Mouse (Mus musculus): ENCODE data around the gene Gm42674.

Gene Gm42674

DNA sequence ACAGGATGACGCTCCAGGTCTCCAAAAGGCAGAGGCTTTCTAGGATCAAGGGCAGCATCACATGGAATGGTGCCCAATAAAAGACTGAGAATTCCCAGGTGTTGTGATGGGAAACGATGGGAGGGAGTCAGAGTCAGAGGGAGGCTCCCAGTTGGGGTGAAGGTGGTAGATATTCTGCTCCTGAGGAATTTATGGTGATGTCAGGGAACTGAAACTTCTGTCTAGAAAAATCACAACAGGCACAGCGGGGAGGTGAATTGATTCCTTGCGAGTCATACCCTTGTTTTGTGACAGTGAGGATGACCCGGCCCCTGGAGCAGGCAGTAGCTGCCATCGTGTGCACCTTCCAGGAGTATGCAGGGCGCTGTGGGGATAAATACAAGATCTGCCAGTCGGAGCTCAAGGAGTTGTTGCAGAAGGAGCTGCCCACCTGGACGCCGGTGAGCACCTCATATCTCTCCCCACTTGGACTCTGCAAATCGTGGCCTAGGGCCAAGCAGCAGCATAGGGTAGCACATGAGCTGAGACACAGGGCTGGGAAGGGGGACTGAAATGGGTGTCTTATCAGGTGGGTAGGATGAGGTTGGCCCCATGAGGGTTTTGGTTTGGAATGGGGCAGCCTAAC is at the start of gene Gm42674:
Gm42674 (plus strand) TSS at position 419 of the 625 bp plus-strand sequence.
- DNase-seq (ENCODE audit: low read depth, low spot score), result no peak

DNA sequence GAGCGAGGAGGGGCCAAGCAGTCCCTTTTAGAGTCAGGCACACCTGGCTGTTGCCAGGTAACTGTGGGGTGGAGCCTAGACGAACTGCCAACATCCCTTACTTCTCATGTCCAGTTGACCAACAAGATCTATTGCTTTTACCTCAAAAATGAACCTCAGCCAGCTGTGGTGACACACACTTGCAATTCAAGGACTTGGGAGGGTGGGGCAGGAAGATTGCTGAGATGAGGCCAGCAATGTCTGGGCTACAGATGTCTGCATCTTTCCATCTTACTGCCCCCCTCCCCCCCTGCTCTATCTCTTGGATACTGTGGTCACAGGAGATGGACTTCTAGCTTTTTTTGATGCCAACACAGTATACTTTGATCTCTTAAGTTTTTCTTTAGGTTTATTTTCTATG is 49.5 kb upstream of the Gm42674 start:
- no peak for DNase-seq (ENCODE audit: low read depth, low spot score)

DNA sequence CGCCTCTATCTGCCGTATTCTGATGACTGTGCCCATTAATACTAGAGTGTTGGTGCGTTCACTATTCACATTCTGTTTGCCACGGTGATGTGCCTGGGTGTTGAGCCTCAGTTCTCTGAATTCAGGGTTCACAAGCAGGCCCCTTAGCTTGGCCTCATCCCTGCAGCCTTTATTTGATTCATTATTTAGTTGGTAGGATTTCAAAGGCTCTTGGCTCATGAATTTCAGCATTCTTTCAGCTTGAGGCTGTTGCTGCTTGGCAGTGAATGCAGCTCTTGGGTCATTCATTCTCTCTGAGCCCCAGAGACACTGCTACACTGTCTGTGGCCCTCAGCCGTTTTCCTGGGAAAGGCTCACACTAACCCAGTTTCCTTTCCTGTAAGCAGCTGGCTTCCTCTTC is 45.8 kb upstream of the Gm42674 start:
- DNase-seq (ENCODE audit: low read depth, low spot score), result no peak

DNA sequence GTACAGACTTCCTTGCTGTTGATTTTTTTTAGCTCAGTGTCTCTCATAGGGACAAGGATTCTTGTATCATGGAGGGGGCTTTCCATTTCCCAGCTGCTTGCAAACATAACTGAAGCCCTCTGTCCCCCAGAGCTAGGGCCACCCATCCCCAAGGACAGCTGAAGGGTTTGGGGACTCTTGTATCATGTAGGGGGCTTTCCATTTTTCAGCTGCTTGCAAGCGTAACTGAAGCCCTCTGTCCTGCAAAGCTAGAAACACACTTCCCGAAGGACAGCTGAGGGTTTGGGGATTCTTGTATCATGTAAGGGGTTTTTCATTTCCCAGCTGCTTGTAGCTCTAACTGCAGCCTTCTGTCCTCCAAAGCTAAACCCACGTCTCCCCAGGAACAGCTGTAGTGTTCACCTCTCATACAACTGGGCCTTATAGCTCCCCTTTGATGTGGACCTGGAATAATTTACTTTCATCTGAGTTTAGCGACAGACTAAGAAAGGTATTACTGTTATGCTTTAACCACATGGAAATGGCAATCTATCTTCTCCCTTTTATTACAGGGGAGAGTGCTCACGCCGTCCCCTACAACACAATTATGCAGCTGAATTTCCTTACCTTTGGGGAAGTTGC is 41.6 kb upstream of the Gm42674 start, which contains the start of gene S100a3:
S100a3 (plus strand) TSS at position 571 of the 621 bp plus-strand sequence.
- DNase-seq (ENCODE audit: low read depth, low spot score), result no peak

DNA sequence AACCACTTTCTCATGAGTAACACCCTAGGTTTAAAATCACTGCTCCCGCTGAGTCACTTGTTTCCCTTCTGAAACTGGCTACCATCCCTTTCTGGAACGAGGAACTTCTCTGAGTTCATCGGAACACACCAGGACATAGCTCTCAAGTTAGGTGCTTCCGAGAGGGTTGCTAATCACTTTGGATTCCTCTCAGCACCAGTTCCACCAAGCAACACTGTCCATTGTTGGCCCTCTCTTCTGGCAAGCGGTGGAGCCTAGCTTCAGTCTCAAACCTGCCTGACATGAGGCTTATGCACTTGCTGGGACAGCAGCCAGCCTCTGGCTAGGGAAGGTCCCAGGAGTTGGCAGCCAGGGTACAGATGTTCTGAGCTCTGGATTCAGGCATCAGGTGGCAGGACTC is 27.0 kb upstream of the Gm42674 start:
- no peak for DNase-seq (ENCODE audit: low read depth, low spot score)

DNA sequence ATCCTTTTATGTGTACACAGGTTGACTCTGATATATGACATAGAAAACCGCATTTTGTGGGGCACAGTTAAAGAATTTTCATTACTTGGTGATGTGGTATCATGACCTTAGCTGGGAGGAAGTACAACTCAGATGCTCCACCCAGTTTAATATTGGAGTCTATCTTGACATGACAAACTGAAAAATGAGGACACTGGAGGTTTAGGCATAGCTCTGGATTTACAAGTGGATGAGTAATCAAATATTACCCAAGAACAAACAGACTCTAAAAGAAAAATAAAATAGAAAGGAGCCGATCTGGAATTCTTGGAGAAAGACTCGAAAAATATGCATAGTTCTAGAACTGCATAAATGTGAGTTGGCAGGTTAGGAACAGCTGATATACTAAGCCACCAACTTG is 26.4 kb upstream of the Gm42674 start:
- DNase-seq (ENCODE audit: low read depth, low spot score), result no peak

DNA sequence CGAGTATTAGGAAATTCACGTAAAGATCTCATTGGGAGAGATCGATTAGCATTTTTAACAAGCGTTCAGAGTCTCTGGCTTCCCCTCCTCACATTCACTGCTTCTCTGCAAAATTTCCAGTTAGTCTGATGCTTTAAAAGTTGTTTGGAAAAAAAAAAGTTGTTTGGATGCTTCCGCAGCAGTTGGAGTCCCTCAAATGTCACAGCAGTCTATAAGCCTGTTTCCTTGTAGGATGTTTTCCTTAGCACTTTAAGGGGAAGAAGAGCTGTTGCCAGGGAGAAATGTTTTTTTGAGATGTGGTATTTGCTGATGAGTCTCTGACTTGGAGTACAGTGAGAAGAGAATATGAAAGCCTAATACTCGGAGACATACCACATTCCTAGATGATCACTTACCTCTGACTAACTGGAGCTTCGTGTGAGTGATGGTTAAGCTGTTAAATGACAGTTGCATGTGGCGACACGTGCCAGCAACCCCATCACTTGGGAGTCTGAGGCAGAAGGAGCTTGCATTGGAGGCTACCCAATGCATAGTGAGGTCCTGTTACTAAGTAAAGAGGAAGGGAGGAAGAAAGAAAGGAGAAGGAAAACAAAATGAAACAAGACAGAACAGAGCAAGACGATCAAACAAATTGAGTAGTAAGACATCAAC is 25.2 kb upstream of the Gm42674 start:
- DNase-seq (ENCODE audit: low read depth, low spot score), result no peak

DNA sequence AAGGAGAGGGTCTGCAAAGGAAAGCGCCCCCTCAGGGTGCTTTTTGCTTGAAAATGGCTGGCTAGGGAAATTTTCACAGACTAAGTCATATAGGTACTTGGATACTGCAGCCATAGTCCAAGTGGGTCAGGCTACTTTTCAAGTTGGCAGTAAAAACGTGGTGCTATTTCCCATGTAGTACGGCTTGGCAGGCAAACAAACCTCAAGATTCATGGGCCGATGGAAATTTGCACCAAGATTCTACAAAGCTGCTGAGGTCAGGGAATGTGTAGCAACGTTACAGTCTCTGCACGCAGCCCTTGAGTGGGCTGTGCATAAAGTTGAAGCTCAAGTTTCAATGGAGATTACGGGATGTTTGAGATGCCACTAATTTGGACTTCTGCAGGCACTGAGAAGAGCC is 22.3 kb upstream of the Gm42674 start:
- no peak for DNase-seq (ENCODE audit: low read depth, low spot score)

DNA sequence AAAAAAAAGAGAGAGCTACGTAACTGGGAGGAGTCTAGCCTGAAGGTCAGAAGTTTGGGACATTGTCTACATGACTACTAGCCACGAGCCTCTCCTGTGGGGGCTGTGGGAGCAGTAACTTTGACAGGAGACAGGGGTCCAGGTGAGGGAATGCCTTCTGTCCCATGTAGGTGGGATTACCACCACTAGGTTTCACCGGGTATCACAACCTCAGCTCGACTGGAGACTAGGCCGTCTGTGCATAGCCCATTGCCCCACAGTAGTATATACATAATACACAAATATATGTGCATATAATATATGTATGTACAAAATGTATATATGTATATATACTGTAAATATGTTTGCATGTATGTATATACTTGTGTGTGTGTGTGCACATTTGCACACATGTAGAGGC is 20.6 kb upstream of the Gm42674 start:
- no peak for DNase-seq (ENCODE audit: low read depth, low spot score)

DNA sequence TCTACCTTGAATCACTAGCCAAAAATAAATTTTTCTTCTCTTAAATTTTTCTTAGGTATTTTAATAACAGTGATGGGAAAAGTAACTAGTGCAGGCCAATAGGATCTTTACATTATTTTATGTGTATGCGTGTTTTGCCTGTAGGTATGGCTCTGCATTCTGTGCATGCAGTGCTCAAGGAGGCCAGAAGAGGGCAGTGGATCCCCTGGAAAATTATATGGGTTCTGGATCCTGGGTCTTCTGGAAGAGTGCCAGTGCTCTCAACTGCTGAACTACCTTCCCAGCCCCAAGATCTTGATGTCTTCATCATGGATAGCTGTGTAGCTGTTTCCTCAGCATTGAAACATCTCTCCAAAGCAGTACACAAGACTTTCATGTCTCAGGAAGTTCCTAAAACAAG is 19.5 kb upstream of the Gm42674 start:
- peak; percentile 28 for DNase-seq (ENCODE audit: low read depth, low spot score)

DNA sequence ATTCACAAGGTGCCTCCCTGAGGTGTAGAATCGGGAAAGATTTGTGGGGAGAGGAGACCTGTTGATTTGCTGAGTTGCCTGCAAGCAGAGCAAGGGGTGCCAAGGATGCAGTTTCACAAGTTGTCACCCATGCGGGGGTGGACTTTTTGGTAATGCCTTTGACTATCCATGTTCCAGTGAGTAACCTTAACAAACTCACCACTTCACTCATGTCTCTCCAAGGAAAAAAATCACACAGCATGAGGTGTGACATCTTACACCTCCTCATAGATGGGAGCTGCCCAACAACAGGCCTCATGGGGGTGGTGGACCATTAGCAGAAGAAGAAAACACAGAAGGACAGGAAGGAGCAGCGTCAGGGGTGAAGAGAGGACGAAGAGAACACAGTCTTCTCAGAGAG is 19.1 kb upstream of the Gm42674 start:
- no peak for DNase-seq (ENCODE audit: low read depth, low spot score)

DNA sequence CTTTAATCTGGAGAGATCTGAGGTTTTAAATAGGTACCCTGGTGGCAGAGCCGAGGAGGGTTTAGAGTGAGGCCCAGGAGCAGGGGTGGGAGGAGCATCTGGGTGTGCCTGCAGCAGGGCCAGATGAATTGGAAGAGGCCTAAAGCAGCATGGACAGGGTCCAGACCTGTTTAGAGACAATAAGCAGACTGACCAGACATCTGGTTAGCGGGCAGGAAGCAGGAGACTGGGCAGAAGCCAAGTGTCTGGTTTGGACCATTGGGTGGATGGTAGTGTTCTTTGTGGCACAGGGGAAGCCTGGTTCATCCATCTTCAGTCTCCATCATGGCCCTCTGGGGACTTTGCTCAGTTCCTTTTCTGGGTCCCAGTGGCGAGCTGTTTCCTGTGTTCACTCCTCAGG is 17.8 kb upstream of the Gm42674 start:
- no peak for DNase-seq (ENCODE audit: low read depth, low spot score)

DNA sequence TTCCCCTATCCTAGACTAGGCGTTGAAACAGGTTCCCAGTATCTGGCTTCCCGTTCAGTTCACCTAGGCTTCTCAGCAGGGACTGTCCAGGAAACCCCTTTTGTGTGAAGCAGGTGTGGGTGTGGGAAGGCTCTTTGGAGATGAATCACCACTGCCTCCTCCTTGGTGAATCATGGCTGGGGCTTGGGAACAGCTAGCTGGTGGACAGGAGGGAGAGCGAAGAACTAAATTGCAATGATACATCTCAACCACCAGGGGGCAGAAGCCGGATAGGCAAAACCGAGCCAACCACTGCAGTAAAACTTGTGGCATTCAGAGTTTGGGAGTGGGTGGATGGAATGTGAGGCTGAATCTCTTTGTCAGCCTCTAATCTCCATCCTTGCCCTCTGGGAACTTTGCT is 16.1 kb upstream of the Gm42674 start:
- DNase-seq (ENCODE audit: low read depth, low spot score), result peak; percentile 84

DNA sequence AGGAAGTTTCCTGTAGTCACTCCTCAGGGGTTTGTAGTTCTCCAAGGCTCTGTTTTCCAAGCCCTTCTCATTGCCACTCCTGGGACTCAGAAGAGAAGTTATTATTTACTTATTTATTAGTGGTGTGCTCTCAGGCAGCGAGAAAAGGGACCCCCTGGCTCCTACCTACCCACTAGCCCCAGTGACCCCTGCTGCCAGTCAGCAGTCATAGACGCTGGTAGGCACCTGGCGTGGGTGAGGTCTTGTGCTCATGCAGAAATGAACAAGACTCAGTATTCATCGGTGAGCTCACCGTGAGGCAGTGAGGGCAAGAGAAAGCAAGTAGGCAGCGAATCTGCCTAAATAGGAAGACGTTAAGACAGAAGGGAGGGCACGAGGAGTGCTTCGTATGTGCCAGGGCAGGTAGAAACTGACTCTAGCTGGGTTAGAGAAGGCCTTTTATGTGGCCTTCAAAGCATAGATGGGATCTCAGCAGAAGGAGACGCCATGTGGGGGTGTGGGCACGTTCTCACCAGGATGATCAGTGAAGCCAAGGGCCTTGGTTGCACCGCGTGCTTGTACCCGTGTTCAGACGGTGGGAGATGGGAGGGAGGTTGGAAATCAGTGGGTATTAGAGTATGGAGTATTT is 15.6 kb upstream of the Gm42674 start:
- DNase-seq (ENCODE audit: low read depth, low spot score), result no peak

DNA sequence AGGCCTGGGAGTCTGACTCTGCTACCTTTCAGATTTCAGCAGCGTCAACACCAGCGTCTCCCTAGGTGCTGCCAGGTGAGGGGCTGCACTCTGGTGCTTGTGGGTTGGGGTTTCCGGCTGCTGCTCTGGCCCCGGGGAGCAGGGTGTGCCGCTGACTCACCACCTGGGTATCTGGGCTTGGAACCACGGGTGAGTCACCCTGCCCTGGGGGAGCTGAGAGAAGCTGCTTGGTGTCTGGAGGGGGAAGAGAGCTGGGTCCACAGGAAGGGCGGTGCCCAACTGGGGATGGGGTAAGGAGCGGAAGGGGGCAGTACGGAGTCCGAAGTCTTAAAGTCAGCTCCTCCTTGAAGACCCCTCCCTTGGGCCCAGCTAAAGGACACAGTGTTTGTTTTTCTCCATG is 14.8 kb upstream of the Gm42674 start:
- peak; percentile 69 for DNase-seq (ENCODE audit: low read depth, low spot score)

DNA sequence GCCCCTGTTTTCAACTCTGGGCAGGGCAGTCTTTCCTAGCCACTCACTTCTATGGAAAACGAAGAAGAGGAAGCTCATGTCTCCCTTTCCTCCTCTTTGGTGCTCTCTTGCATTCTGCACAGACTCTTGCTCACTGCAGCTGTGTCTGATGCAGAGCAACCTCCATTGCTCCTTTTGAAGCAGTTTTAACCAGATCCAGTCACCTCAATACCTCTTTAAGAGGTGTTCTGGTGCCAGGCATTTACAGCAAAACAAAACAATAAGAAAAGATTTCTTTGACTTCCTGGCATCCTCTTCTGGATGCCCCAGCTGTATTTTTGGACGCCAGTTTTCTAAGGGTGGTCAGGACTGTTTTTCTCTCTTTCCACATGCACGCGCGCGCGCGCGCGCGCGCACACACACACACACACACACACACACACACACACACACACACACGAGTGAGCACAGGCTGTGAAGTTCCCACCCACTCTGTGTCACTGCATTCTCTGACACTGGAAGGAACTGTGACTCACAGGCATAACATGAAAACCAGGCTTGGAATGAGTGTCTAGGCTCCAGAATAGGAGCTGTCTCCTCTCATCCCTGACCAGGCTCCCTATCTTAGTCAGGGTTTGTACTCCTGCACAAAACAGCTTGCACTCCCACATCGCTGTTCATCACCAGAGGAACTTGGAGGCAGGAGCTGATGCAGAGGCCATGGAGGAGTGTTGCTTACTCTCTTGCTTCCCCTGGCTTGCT is 14.2 kb upstream of the Gm42674 start:
- no peak for DNase-seq (ENCODE audit: low read depth, low spot score)

DNA sequence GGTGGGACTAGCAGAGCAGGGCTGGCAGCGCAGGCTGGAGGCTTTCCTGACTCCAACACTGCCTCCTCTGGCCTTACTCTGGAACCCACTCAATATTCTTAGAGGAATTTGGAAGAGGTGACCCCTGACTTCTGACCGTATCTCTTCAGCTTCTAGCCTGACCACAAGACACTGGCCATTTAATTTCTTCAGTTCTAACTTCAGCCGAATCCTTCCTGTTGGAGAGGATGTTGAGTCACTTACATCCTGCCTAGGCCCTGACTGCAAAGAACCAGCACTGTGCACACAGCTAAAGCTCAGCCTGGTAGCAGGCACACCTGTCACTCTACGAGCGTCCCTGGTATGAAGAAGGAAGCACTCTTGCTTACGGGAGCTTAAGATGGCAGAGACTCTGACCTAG is 12.3 kb upstream of the Gm42674 start:
- DNase-seq (ENCODE audit: low read depth, low spot score), result no peak

DNA sequence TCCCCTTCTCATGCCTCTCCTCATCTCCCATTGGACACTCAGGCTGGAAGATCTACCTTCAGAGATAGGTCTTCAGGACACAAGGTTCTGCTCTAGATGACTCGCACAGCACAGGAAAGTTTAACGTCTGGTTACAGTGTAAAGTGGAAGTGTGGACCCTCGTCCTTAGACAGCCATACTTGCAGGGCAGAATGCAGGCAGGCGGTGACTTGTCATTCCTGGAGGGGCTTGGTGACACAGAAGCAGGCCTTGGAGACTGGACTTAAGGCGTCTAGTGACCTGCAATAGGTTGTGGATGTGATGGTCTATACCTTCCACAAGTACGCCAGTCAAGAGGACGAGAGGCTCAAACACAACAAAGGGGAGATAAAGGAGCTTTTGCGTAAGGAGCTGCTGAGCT is 11.8 kb upstream of the Gm42674 start, which contains the start of gene S100a2:
S100a2 (plus strand) TSS at position 301 of the 400 bp plus-strand sequence.
- DNase-seq (ENCODE audit: low read depth, low spot score), result no peak

DNA sequence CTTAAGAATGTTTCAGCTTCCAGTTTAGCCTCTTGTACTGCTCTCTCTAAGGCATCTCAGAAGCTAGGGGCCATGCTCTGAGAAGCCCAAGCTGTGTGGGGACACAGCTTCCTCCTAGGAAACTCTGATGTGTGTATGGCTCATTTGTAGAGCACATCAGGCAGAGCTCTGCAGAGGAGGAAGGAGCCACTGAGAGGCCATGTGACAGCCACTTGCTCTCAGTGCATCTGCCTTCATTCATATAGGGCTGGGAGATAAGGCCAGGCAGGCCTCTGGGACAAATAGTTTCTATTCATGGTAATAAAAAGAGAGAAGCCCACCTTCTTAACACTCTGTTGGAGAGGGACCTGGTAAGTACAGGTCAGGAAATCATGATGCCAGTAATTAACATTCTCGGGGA is 7.2 kb upstream of the Gm42674 start:
- no peak for DNase-seq (ENCODE audit: low read depth, low spot score)

DNA sequence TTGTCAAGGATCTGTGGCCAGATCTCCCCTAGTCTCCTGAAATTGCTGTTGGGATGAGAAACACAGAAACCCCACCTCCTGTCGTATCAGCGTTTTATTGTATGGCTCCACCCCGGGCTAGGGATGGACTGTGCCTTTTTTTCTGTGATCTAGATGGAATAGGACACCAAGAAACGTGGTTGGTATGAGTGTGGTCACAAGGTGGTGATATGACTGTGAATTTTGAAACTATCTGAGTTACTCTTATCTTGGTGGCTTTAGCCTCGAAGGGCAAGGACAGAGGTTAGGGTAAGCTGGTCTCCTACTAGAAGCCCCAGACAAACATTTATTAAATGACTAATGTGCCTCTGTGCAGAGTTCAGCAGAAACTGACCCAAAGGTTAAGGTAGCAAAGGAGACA is 6.1 kb upstream of the Gm42674 start:
- DNase-seq (ENCODE audit: low read depth, low spot score), result no peak

DNA sequence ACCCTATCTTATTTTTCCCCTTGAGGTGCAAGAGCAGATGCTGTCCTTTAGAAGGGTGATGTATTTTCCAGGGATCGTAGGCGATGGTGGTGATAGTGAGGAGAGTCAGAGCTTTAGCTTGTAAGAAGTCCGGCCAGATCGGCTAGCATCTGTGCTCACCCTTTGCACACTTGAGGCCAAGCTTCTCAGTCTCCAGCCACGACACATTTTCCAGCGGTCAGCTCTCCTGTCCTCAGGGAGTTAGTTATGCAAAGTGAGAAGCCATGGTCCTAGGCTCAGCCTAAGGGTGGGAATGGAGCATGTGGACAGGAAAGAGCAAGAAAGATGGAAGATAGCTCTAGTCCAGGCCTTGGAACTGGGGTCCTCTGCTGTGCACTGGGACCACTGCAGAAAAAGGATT is 4.9 kb upstream of the Gm42674 start:
- DNase-seq (ENCODE audit: low read depth, low spot score), result no peak

DNA sequence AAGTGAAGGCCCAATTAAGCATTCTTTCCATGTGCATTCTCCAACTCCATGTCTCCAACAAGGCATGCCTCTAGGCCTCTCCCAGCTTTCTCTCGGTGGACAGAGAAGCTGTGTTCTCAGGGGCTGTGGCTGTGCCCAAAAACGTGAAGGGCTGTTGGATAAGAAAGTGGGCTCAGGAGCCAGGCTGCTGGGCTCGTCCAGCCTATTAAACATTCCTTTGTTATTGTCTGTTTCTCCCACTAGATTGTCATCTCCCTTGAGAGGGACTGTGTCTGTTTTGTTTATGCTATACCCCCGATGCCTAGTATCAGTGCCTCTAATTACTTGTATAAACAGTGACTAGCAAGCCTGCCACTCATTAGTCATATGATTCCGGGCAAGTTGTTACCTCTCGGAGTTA is 4.0 kb upstream of the Gm42674 start:
- DNase-seq (ENCODE audit: low read depth, low spot score), result no peak

All from ES-CJ7 (cell line).